Mouse (Mus musculus) limb, embryonic 10.5 days (tissue): ENCODE results near the gene Slbp. TPM values are rescaled to one million over a fixed set of nuclear protein-coding genes. Genes with fewer than 3 reads are reported as not detected.

Source experiments
- DNase-seq: peaks from one replicate; pipeline ENCODE4 v3.0.0-alpha.2; 2017; ENCODE audit warnings: low spot score
- H3K27ac ChIP-seq: fragments of 300-500 bp; sonication (generic); 2 replicates; pipeline ENCODE4 v1.5.1; 2016; ENCODE audit warnings: mild to moderate bottlenecking
- H3K27me3 ChIP-seq: fragments of 300-500 bp; sonication (generic); 2 replicates; pipeline ENCODE4 v1.6.1; 2016; ENCODE audit warnings: low read depth, mild to moderate bottlenecking; ENCODE audit not compliant: poor library complexity, severe bottlenecking
- H3K36me3 ChIP-seq: fragments of 300-500 bp; sonication (generic); 2 replicates; pipeline ENCODE4 v1.6.1; 2016; ENCODE audit warnings: mild to moderate bottlenecking, moderate library complexity
- H3K4me1 ChIP-seq: fragments of 300-500 bp; sonication (generic); 2 replicates; pipeline ENCODE4 v1.6.1; 2016
- H3K4me3 ChIP-seq: fragments of 300-500 bp; sonication (generic); 2 replicates; pipeline ENCODE4 v1.5.1; 2016; ENCODE audit warnings: mild to moderate bottlenecking, moderate library complexity
- H3K9me3 ChIP-seq: fragments of 300-500 bp; sonication (generic); replicated peaks from 2 replicates; pipeline ENCODE4 v1.6.1; 2016; ENCODE audit warnings: mild to moderate bottlenecking
- WGBS: fragments of 180-500 bp; shearing (Covaris S2); methylation state at CpG from one replicate; pipeline ENCODE4 v1.1.7; 2016; 5-methylcytosine and 5-hydroxymethylcytosine counted together
- polyA plus RNA-seq: library from polyadenylated mRNA; unstranded; fragments of >200 nt; fragmentation: Nextera tagmentation; extraction: Ambion mirVana; gene quantifications from 2 replicates; pipeline ENCODE4 v1.2.1, GENCODE M21; 2016

Slbp gene
- polyA plus RNA-seq, 1 experiment from 2014 or later = 340 TPM

- H3K27ac ChIP-seq = no peak overlapping the region
- peaks cover 91% of the 10 kb centered on the region for H3K36me3 ChIP-seq
- WGBS = 93% methylated on average over 15 of the region's 15 CpGs
- no peak for DNase-seq
- no peak overlapping the region for H3K4me3 ChIP-seq
- no peaks in the 10 kb centered on the region for H3K4me1 ChIP-seq
- H3K9me3 ChIP-seq = no peaks in the 10 kb centered on the region
- no peaks in the 10 kb centered on the region for H3K27me3 ChIP-seq
These were observed 44.9 kb downstream of the Slbp start for GRCm38 (mm10) chr5:33607434-33607833.

- H3K4me1 ChIP-seq = no peaks in the 10 kb centered on the region
- WGBS = 84% methylated on average over 7 of the region's 7 CpGs
- DNase-seq = no peak
- no peak overlapping the region for H3K27ac ChIP-seq
- H3K9me3 ChIP-seq = no peaks in the 10 kb centered on the region
- H3K36me3 ChIP-seq = peaks cover 91% of the 10 kb centered on the region
- no peaks in the 10 kb centered on the region for H3K27me3 ChIP-seq
- H3K4me3 ChIP-seq = no peak overlapping the region
These were observed 45.7 kb downstream of the Slbp start for GRCm38 (mm10) chr5:33606631-33607030.

DNA sequence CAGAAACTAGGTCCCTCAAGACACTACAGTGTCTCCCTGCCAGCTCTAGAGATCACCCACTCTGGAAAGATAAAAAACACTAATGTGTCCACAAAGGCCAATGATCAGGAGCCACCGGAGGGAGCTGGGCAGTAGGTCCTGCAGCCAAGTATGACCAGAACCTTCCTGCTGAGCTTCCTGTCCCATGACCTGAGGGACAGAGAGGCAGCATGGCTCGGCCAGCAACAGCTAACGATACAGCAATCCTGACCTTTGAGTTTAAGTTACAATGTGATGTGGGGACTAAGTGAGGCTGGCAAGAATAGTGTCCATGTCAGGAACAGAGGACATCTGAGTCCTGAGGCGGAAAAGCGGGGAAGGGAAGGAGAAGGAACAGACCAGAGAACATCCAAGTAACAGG is 47.1 kb downstream of the Slbp start:
- Histone ChIP-seq H3K4me1 (no peaks in the 10 kb centered on the region), H3K4me3 (no peak overlapping the region), H3K27me3 (no peaks in the 10 kb centered on the region), H3K9me3 (no peaks in the 10 kb centered on the region), H3K27ac (no peak overlapping the region), H3K36me3 (peaks cover 95% of the 10 kb centered on the region)
- no peak for DNase-seq
- 87% methylated on average over 5 of the region's 5 CpGs for WGBS

DNA sequence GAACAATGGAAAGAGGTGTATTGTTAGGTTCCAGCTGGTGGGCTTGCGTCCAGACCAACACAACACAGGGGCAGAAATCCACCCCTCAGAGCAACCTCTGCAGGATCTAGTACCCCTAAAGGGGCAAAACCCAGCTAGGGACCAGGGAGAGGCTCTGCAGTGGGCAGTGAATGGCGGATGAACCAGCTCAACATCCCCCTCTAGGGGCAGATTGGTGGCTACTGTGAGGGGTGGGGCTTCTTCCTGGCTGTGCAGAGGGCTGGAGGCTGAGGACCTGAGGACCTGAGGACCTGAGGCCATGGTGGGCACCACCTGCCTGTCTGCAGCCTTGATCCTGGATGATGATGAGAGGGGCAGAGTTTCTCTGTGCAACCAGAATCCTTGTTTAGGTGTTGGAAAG is 58.8 kb downstream of the Slbp start:
- H3K27me3 ChIP-seq = no peaks in the 10 kb centered on the region
- no peak overlapping the region for H3K4me3 ChIP-seq
- H3K4me1 ChIP-seq = no peaks in the 10 kb centered on the region
- H3K27ac ChIP-seq = no peak overlapping the region
- WGBS = 36% methylated on average over 2 of the region's 2 CpGs
- H3K9me3 ChIP-seq = no peaks in the 10 kb centered on the region
- H3K36me3 ChIP-seq = peaks cover 10% of the 10 kb centered on the region
- DNase-seq = peak; percentile 39

GRCm38 (mm10) chr5:33589221-33589888 is 63.0 kb downstream of the Slbp start:
- H3K4me3 ChIP-seq = no peak overlapping the region
- no peak overlapping the region for H3K27ac ChIP-seq
- WGBS = 69% methylated on average over 5 of the region's 5 CpGs

GRCm38 (mm10) chr5:33588066-33588465 is 64.3 kb downstream of the Slbp start:
- Histone ChIP-seq H3K9me3 (no peaks in the 10 kb centered on the region), H3K4me1 (peaks cover 16% of the 10 kb centered on the region), H3K27ac (no peak overlapping the region), H3K36me3 (no peaks in the 10 kb centered on the region), H3K4me3 (no peak overlapping the region), H3K27me3 (no peaks in the 10 kb centered on the region)
- 85% methylated on average over 3 of the region's 3 CpGs for WGBS
- DNase-seq = no peak

More at GRCm38 (mm10) chr5:33589221-33589888, 63.0 kb downstream of the Slbp start:
- no peaks in the 10 kb centered on the region for H3K27me3 ChIP-seq
- no peaks in the 10 kb centered on the region for H3K9me3 ChIP-seq
- peaks cover 9% of the 10 kb centered on the region for H3K4me1 ChIP-seq
- no peaks in the 10 kb centered on the region for H3K36me3 ChIP-seq
- DNase-seq = peak; percentile 90

- Histone ChIP-seq H3K27ac (no peak overlapping the region), H3K36me3 (no peaks in the 10 kb centered on the region), H3K4me1 (peaks cover 16% of the 10 kb centered on the region), H3K9me3 (no peaks in the 10 kb centered on the region), H3K4me3 (no peak overlapping the region), H3K27me3 (no peaks in the 10 kb centered on the region)
- 74% methylated on average over 18 of the region's 18 CpGs for WGBS
- no peak for DNase-seq
These were observed 64.8 kb downstream of the Slbp start for GRCm38 (mm10) chr5:33587498-33588058.

Other genes starting within 250 kb of the Slbp start
- gene Nkx1-1, start 218.6 kb downstream of the Slbp start, polyA plus RNA-seq = not detected in 2 replicates
- 78.8 and 81.4 TPM in 2 replicates for gene Fam53a, start 22.9 kb downstream of the Slbp start, polyA plus RNA-seq
- 0.30 and 0.91 TPM in 2 replicates for gene Gm9903, start 22.6 kb downstream of the Slbp start, polyA plus RNA-seq
- 323 and 325 TPM in 2 replicates for gene Tacc3, start 5.6 kb upstream of the Slbp start, polyA plus RNA-seq
- 40.5 and 47.2 TPM in 2 replicates for gene Tmem129, start 5.8 kb upstream of the Slbp start, polyA plus RNA-seq
- gene Fgfr3, start 69.1 kb upstream of the Slbp start, polyA plus RNA-seq = 4.9 and 10.5 TPM in 2 replicates
- 65.0 and 66.8 TPM in 2 replicates for gene Letm1, start 130.2 kb upstream of the Slbp start, polyA plus RNA-seq
- gene Nsd2, start 168.2 kb upstream of the Slbp start, polyA plus RNA-seq = 79.4 and 90.3 TPM in 2 replicates